Mouse (Mus musculus) liver, embryonic 14.5 days (tissue): ENCODE results near the gene Scd4. TPM values are rescaled to one million over a fixed set of nuclear protein-coding genes. Genes with fewer than 3 reads are reported as not detected.

Source experiments
- ATAC-seq: fragments of 200-750 bp; cut with Nextera tagmentation; 2 replicates; pipeline ENCODE4 v1.8.0; 2017; ENCODE audit warnings: moderate number of reproducible peaks, mild to moderate bottlenecking, moderate library complexity; ENCODE audit not compliant: insufficient read depth
- DNase-seq, 3 experiments: peaks; one replicate each; pipeline ENCODE4 v3.0.0-alpha.2; 2012 to 2013; ENCODE audit warnings: low read depth in 3 of 3, low spot score in 3 of 3
- H3K27ac ChIP-seq: fragments of 300-500 bp; sonication (generic); 2 replicates; pipeline ENCODE4 v1.5.1; 2014; ENCODE audit warnings: moderate library complexity, mild to moderate bottlenecking, control low read depth, inconsistent platforms
- H3K27me3 ChIP-seq: fragments of 300-500 bp; sonication (generic); 2 replicates; pipeline ENCODE4 v1.6.1; 2014; ENCODE audit warnings: mild to moderate bottlenecking, low read length, moderate library complexity; ENCODE audit not compliant: control insufficient read depth, insufficient read depth
- H3K36me3 ChIP-seq: fragments of 300-500 bp; sonication (generic); replicated peaks from 2 replicates; pipeline ENCODE4 v1.6.1; 2014; ENCODE audit warnings: low read depth; ENCODE audit not compliant: control insufficient read depth, insufficient read depth
- H3K4me1 ChIP-seq, 2 experiments: fragments of 200-500 bp in 1 of 2; fragments of 300-500 bp in 1 of 2; sonication (generic) in 1 of 2; replicated peaks; 2 replicates each; pipeline ENCODE4 v1.6.1; 2012 to 2014; ENCODE audit warnings: antibody characterized with exemption in 1 of 2, inconsistent platforms in 1 of 2, low read length in 1 of 2; ENCODE audit not compliant: control insufficient read depth in 2 of 2, insufficient read depth in 2 of 2
- H3K4me2 ChIP-seq: fragments of 300-500 bp; sonication (generic); 2 replicates; pipeline ENCODE4 v1.6.1; 2014; ENCODE audit warnings: low read depth, mild to moderate bottlenecking, control low read depth, moderate library complexity
- H3K4me3 ChIP-seq, 2 experiments: fragments of 200-500 bp in 1 of 2; fragments of 300-500 bp in 1 of 2; sonication (generic) in 1 of 2; 2 replicates each; pipeline ENCODE4 v1.5.1; 2012 to 2014; ENCODE audit warnings: low read depth in 2 of 2, low read length in 2 of 2, mild to moderate bottlenecking in 2 of 2, control low read depth in 1 of 2, inconsistent platforms in 1 of 2, moderate library complexity in 1 of 2; ENCODE audit not compliant: insufficient read depth in 1 of 2
- H3K9ac ChIP-seq: fragments of 300-500 bp; sonication (generic); replicated peaks from 2 replicates; pipeline ENCODE4 v1.6.1; 2014; ENCODE audit warnings: mild to moderate bottlenecking, control low read depth, moderate library complexity
- H3K9me3 ChIP-seq: fragments of 300-500 bp; sonication (generic); 2 replicates; pipeline ENCODE4 v1.6.1; 2016; ENCODE audit warnings: low read length, mixed read lengths; ENCODE audit not compliant: control insufficient read depth
- CTCF ChIP-seq: IDR thresholded peaks from 2 replicates; pipeline ENCODE4 v1.5.1; 2016; ENCODE audit warnings: antibody characterized with exemption, low read depth, control low read depth
- EP300 ChIP-seq: IDR thresholded peaks from 2 replicates; pipeline ENCODE4 v1.6.1; 2016; ENCODE audit warnings: antibody characterized with exemption, low read depth
- WGBS: fragments of 180-500 bp; shearing (Covaris S2); extraction: QIAGEN DNeasy Blood & Tissue Kit; methylation state at CpG from one replicate; pipeline ENCODE4 v1.1.7; 2014; ENCODE audit not compliant: insufficient replicate concordance; 5-methylcytosine and 5-hydroxymethylcytosine counted together
- polyA plus RNA-seq, 2 experiments: library from polyadenylated mRNA; depleted of rRNA in 1 of 2; stranded (reverse) in 1 of 2; unstranded in 1 of 2; fragments of >200 nt; fragmentation: Nextera tagmentation in 1 of 2; extraction: Ambion mirVana in 1 of 2; gene quantifications; 2 replicates each; pipeline versions ENCODE4 v1.2.1 to v1.2.3; 2012 to 2014

Gene Scd4
- polyA plus RNA-seq, 2 experiments: 0.04 TPM; not detected in 1

- DNase-seq: no peak
- TF ChIP-seq EP300 (no peak), CTCF (no peak)
- Histone ChIP-seq H3K27me3 (no peaks in the 10 kb centered on the region), H3K4me1 (peaks cover 52 to 53% of the 10 kb centered on the region in 2 experiments), H3K27ac (peak overlapping the region; percentile 76), H3K9ac (peak overlapping the region; percentile 78), H3K4me2 (peak overlapping the region; percentile 89), H3K36me3 (no peaks in the 10 kb centered on the region), H3K4me3 (peak overlapping the region; percentile 68 to 75), H3K9me3 (no peaks in the 10 kb centered on the region)
- 13% methylated on average over 19 of the region's 19 CpGs for WGBS
- ATAC-seq: 0 out of 2 replicates have a peak, but pooled peaks have one; percentile 2
Observed at GRCm38 (mm10) chr19:44387746-44388474, 55.0 kb downstream of the Scd4 start.

- peak overlapping the region; percentile 89 for H3K4me2 ChIP-seq
- TF ChIP-seq EP300 (peak; percentile 17), CTCF (no peak)
- peak; percentile 96 for ATAC-seq
- H3K4me1 ChIP-seq: peaks cover 57 to 60% of the 10 kb centered on the region in 2 experiments
- H3K27me3 ChIP-seq: no peaks in the 10 kb centered on the region
- no peaks in the 10 kb centered on the region for H3K36me3 ChIP-seq
- no peaks in the 10 kb centered on the region for H3K9me3 ChIP-seq
- peak overlapping the region; percentile 68 to 75 for H3K4me3 ChIP-seq
- WGBS: 2% methylated on average over 41 of the region's 41 CpGs
- peak overlapping the region; percentile 88 for H3K27ac ChIP-seq
- peak; percentile 89 to 93 (median 91) for DNase-seq
- peak overlapping the region; percentile 78 for H3K9ac ChIP-seq
Observed at GRCm38 (mm10) chr19:44388475-44389428, 55.9 kb downstream of the Scd4 start.

GRCm38 (mm10) chr19:44389507-44389906, 56.6 kb downstream of the Scd4 start:
- no peak overlapping the region for H3K4me3 ChIP-seq
- DNase-seq: no peak

GRCm38 (mm10) chr19:44391856-44392255, 59.0 kb downstream of the Scd4 start:
- Histone ChIP-seq H3K27ac (no peak overlapping the region), H3K4me3 (no peak overlapping the region), H3K27me3 (no peaks in the 10 kb centered on the region), H3K9ac (no peak overlapping the region), H3K4me1 (peaks cover 71 to 75% of the 10 kb centered on the region in 2 experiments), H3K9me3 (no peaks in the 10 kb centered on the region), H3K4me2 (no peak overlapping the region), H3K36me3 (no peaks in the 10 kb centered on the region)
- DNase-seq (no peak), ATAC-seq (no peak)
- TF ChIP-seq EP300: no peak
- TF ChIP-seq CTCF: no peak
- WGBS: 83% methylated on average over 4 of the region's 4 CpGs

More at GRCm38 (mm10) chr19:44389507-44389906, 56.6 kb downstream of the Scd4 start:
- no peak for ATAC-seq
- Histone ChIP-seq H3K27ac (peak overlapping the region; percentile 88), H3K9ac (peak overlapping the region; percentile 31; the same call in 1 of the 2 replicates), H3K27me3 (no peaks in the 10 kb centered on the region), H3K4me2 (peak overlapping the region; percentile 89), H3K9me3 (no peaks in the 10 kb centered on the region), H3K4me1 (peaks cover 65 to 66% of the 10 kb centered on the region in 2 experiments), H3K36me3 (no peaks in the 10 kb centered on the region)
- 50% methylated on average over 1 of the region's 1 CpGs for WGBS
- no peak for TF ChIP-seq CTCF
- no peak for TF ChIP-seq EP300
